In the genomic region with DNA sequence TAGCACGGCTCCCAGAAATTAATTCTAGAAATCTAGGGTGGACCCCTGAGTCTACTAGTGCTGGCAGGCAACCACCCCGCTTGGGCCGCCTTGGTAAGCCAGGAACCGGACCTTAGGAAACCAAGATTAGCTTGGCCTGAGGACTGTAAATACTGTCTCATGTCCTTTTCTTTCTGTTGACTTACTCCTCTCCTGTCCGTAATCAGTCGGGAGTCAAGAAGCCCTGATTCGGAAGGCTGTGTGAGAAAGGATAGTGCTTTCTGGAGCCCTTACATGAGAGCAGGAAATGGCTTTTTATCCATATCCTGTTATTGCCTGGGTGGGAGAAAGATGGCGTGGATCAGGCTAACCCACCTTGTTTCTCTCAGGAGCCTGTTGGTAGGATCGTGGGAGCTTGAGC, we compare ENCODE assay signal across 8 mouse cellular contexts. TPM values are rescaled to one million over a fixed set of nuclear protein-coding genes. Genes with fewer than 3 reads are reported as not detected.
A peak's percentile ranks its signal among the peaks of the same experiment; 100 is the strongest.
DNase-seq lines count a peak whose midpoint lies in the region; ATAC-seq and TF ChIP-seq lines count a peak whose summit lies in the region.

No protein-coding gene starts in this region.

- peaks cover 8% of the 10 kb centered on the region; the same call in 1 of the 2 replicates for H3K36me3 ChIP-seq in ES-E14 (ENCODE audit: control insufficient read depth, insufficient read depth, low read length, poor library complexity, severe bottlenecking)
- H3K36me3 ChIP-seq in forebrain, embryonic 10.5 days (replicated peaks): peaks cover 38% of the 10 kb centered on the region

- peak overlapping the region; percentile 73 for H3K9ac ChIP-seq in ES-E14 (ENCODE audit: insufficient read depth, low read depth, low read length, poor library complexity, severe bottlenecking)

- ATAC-seq in inflammation-experienced regulatory T-cells, adult 6 months: peak; percentile 51

- in situ Hi-C loops in ES-E14 (cut with MboI; ENCODE audit: low sequenced_read_pairs in 2 of 2, unreplicated experiment in 2 of 2): no loop called here

- 43% methylated on average over 9 of the region's 9 CpGs for WGBS in forebrain, embryonic 10.5 days

- peaks cover 6 to 7% of the 10 kb centered on the region in 2 experiments; a peak in 3 of 4 replicates for H3K4me1 ChIP-seq in ES-E14 (ENCODE audit: control insufficient read depth in 2 of 2, insufficient read depth in 2 of 2, low read length in 2 of 2, poor library complexity in 1 of 2)
- H3K4me1 ChIP-seq in forebrain, embryonic 10.5 days: peaks cover 24% of the 10 kb centered on the region

- H3K9me3 ChIP-seq in ES-E14 (ENCODE audit: control insufficient read depth, insufficient read depth, low read depth, low read length): no peaks in the 10 kb centered on the region
- H3K9me3 ChIP-seq in forebrain, embryonic 10.5 days: peaks cover 15% of the 10 kb centered on the region; the same call in 1 of the 2 replicates

- H3K27ac ChIP-seq in ES-E14 (ENCODE audit: insufficient read depth, low read depth, low read length, poor library complexity, severe bottlenecking): no peak overlapping the region
- peak overlapping the region; percentile 99 for H3K27ac ChIP-seq in forebrain, embryonic 10.5 days

- H3K27me3 ChIP-seq in forebrain, embryonic 10.5 days (ENCODE audit: poor library complexity, severe bottlenecking): no peaks in the 10 kb centered on the region

- H3K4me3 ChIP-seq in ES-E14 (ENCODE audit: insufficient read depth in 1 of 2, low read depth in 1 of 2, low read length in 2 of 2, poor library complexity in 1 of 2, severe bottlenecking in 1 of 2): peak overlapping the region; percentile 76 to 92
- H3K4me3 ChIP-seq in forebrain, embryonic 10.5 days: peak overlapping the region; percentile 69

- DNase-seq in adrenal gland, adult 2 months: peak; percentile 27
- DNase-seq in adrenal gland, adult 8-10 months: no peak
- DNase-seq in ES-E14 (ENCODE audit: low read depth, low spot score): no peak
- no peak for DNase-seq in forebrain, embryonic 10.5 days (ENCODE audit: extremely low spot score, low spot score)
- peak; percentile 23 for DNase-seq in lung, postnatal 14 days
- no peak for DNase-seq in left cerebral cortex, adult 11 months (ENCODE audit: low spot score)
- DNase-seq in thymus, postnatal 25 days: no peak

TF ChIP-seq in ES-E14, 5 proteins besides CTCF, POLR2A, EP300 and RAD21:
- TF ChIP-seq MAFK (IDR thresholded peaks at IDR 0.05; ENCODE audit: insufficient read depth, low read depth, low read length) (no peak), ZNF384 (IDR thresholded peaks at IDR 0.05; ENCODE audit: low read depth, low read length) (no peak), ZC3H11A (IDR thresholded peaks at IDR 0.05; ENCODE audit: borderline replicate concordance, low read depth, low read length) (no peak), HCFC1 (IDR thresholded peaks at IDR 0.05; ENCODE audit: borderline replicate concordance, insufficient read depth, low read length) (no peak), CHD2 (IDR thresholded peaks at IDR 0.05; ENCODE audit: low read depth, low read length) (no peak)

RNA-seq across cellular contexts. Expression of gene Kctd20, which starts 1.5 kb away (rescaled TPM):
- 10 to 100 TPM; 48.2 to 63.7 TPM for total RNA-seq in adrenal gland, adult 2 months (2021)
- polyA plus RNA-seq in adrenal gland, adult 2 months (2012; rRNA removed): 23.5 and 32.7 TPM in 2 replicates
- 10 to 100 TPM; 42.6 to 51.5 (median 45.9) TPM for total RNA-seq in adrenal gland, adult 8-10 months (2022)
- 39.6 and 46.9 TPM in 2 replicates for total RNA-seq in ES-E14 (2012; rRNA removed)
- 111 and 113 TPM in 2 replicates for polyA plus RNA-seq in forebrain, embryonic 10.5 days (2016; fragmentation: Nextera tagmentation; extraction: Ambion mirVana)
- 10 to 100 TPM; 34.6 to 46.0 (median 39.5) TPM for polyA plus RNA-seq in inflammation-experienced regulatory T-cells, adult 6 months (2017; shearing (Covaris generic))

RNA-seq across cellular contexts. Expression of gene Pxt1, which starts 9.6 kb away (rescaled TPM):
- not detected for total RNA-seq in adrenal gland, adult 2 months (2021)
- polyA plus RNA-seq in adrenal gland, adult 2 months (2012; rRNA removed): 0.80 and 1.0 TPM in 2 replicates
- total RNA-seq in adrenal gland, adult 8-10 months (2022): not detected
- total RNA-seq in ES-E14 (2012; rRNA removed): 0.36 and 1.4 TPM in 2 replicates
- not detected in 2 replicates for polyA plus RNA-seq in forebrain, embryonic 10.5 days (2016; fragmentation: Nextera tagmentation; extraction: Ambion mirVana)
- polyA plus RNA-seq in inflammation-experienced regulatory T-cells, adult 6 months (2017; shearing (Covaris generic)): not detected

RNA-seq across cellular contexts. Expression of gene 4930539E08Rik, which starts 38.1 kb away (rescaled TPM):
- not detected for total RNA-seq in adrenal gland, adult 2 months (2021)
- polyA plus RNA-seq in adrenal gland, adult 2 months (2012; rRNA removed): 0.03 TPM in 1 of 2 replicates, not detected in the other
- total RNA-seq in adrenal gland, adult 8-10 months (2022): under 1 TPM in 1 of 4 experiments, not detected in 3; 0.05 TPM
- 1.2 and 1.4 TPM in 2 replicates for total RNA-seq in ES-E14 (2012; rRNA removed)
- 0.02 and 0.11 TPM in 2 replicates for polyA plus RNA-seq in forebrain, embryonic 10.5 days (2016; fragmentation: Nextera tagmentation; extraction: Ambion mirVana)
- 1 to 10 TPM in 2 of 3 experiments, under 1 TPM in 1; 0.25 to 3.2 (median 2.7) TPM for polyA plus RNA-seq in inflammation-experienced regulatory T-cells, adult 6 months (2017; shearing (Covaris generic))

RNA-seq across cellular contexts. Expression of gene Stk38, which starts 54.5 kb away (rescaled TPM):
- total RNA-seq in adrenal gland, adult 2 months (2021): 10 to 100 TPM; 50.5 to 52.6 TPM
- 151 and 161 TPM in 2 replicates for polyA plus RNA-seq in adrenal gland, adult 2 months (2012; rRNA removed)
- 10 to 100 TPM; 57.3 to 84.7 (median 68.7) TPM for total RNA-seq in adrenal gland, adult 8-10 months (2022)
- total RNA-seq in ES-E14 (2012; rRNA removed): 78.0 and 85.7 TPM in 2 replicates
- polyA plus RNA-seq in forebrain, embryonic 10.5 days (2016; fragmentation: Nextera tagmentation; extraction: Ambion mirVana): 117 and 119 TPM in 2 replicates
- polyA plus RNA-seq in inflammation-experienced regulatory T-cells, adult 6 months (2017; shearing (Covaris generic)): 100 to 1,000 TPM; 155 to 250 (median 235) TPM

Comparison
In these comparisons a context has a peak if more than half of its experiments do, and no peak if none do; other contexts are left out.
1. DNase-seq: peak in adrenal gland, adult 2 months (single experiment) and lung, postnatal 14 days (single experiment); none in adrenal gland, adult 8-10 months (single experiment), ES-E14 (single experiment), forebrain, embryonic 10.5 days (single experiment), left cerebral cortex, adult 11 months (single experiment) and thymus, postnatal 25 days (single experiment).